Mouse (Mus musculus) ZHBTc4 (cell line): ENCODE measurements around the gene Hs6st3.

Experiments used
- DNase-seq: peaks from one replicate; pipeline ENCODE4 v3.0.0-alpha.2; 2011; ENCODE audit warnings: low read depth, low spot score

The Hs6st3 gene

GRCm38 (mm10) chr14:119779982-119780588 is 641.9 kb downstream of the Hs6st3 start:
- DNase-seq = no peak

GRCm38 (mm10) chr14:119781111-119781510 is 643.0 kb downstream of the Hs6st3 start:
- DNase-seq = no peak

- no peak for DNase-seq
Measured at GRCm38 (mm10) chr14:119789457-119789856, 651.3 kb downstream of the Hs6st3 start.

GRCm38 (mm10) chr14:119797172-119797850 is 659.2 kb downstream of the Hs6st3 start:
- no peak for DNase-seq

GRCm38 (mm10) chr14:119798561-119798960 is 660.4 kb downstream of the Hs6st3 start:
- no peak for DNase-seq

GRCm38 (mm10) chr14:119800856-119801255 is 662.7 kb downstream of the Hs6st3 start:
- DNase-seq = no peak

GRCm38 (mm10) chr14:119813898-119814297 is 675.8 kb downstream of the Hs6st3 start:
- DNase-seq = no peak

- no peak for DNase-seq
Measured at GRCm38 (mm10) chr14:119815616-119816015, 677.5 kb downstream of the Hs6st3 start.

- peak; percentile 46 for DNase-seq
Measured at GRCm38 (mm10) chr14:119820562-119820961, 682.4 kb downstream of the Hs6st3 start.

GRCm38 (mm10) chr14:119831165-119832011 is 693.2 kb downstream of the Hs6st3 start:
- peak; percentile 7 for DNase-seq

GRCm38 (mm10) chr14:119832012-119832325 is 693.8 kb downstream of the Hs6st3 start:
- no peak for DNase-seq

- DNase-seq = no peak
Measured at GRCm38 (mm10) chr14:119832940-119833339, 694.8 kb downstream of the Hs6st3 start.

GRCm38 (mm10) chr14:119834008-119834700 is 696.0 kb downstream of the Hs6st3 start:
- no peak for DNase-seq

GRCm38 (mm10) chr14:119836051-119836450 is 697.9 kb downstream of the Hs6st3 start:
- no peak for DNase-seq

- DNase-seq = no peak
Measured at GRCm38 (mm10) chr14:119847540-119847939, 709.4 kb downstream of the Hs6st3 start.

- DNase-seq = no peak
Measured at GRCm38 (mm10) chr14:119848759-119849298, 710.7 kb downstream of the Hs6st3 start.

GRCm38 (mm10) chr14:119849338-119849737 is 711.2 kb downstream of the Hs6st3 start:
- no peak for DNase-seq

- peak; percentile 52 for DNase-seq
Measured at GRCm38 (mm10) chr14:119852139-119852538, 714.0 kb downstream of the Hs6st3 start.

GRCm38 (mm10) chr14:119857338-119858291 is 719.5 kb downstream of the Hs6st3 start:
- no peak for DNase-seq

- no peak for DNase-seq
Measured at GRCm38 (mm10) chr14:119873617-119874016, 735.5 kb downstream of the Hs6st3 start.

- no peak for DNase-seq
Measured at GRCm38 (mm10) chr14:119892922-119893321, 754.8 kb downstream of the Hs6st3 start.
